ENCODE assay signal across 20 mouse cellular contexts in genomic region chr2:125420604-125421003, GRCm38 (mm10).
DNase-seq lines count a peak whose midpoint lies in the region; ATAC-seq and TF ChIP-seq lines count a peak whose summit lies in the region.
"Had no signal": no experiment of that assay in that cellular context is flagged by ENCODE, and none has a peak within 500 bp of the region (broad histone marks: within the 10 kb centered on the region; RNA-seq: fewer than 3 reads in every experiment).

No protein-coding gene starts in this region.

- DNase-seq in heart, postnatal 10 days = no peak
- DNase-seq in lung, postnatal 14 days = no peak
- no peak for DNase-seq in stomach, postnatal 0 days (ENCODE audit: low spot score)
- DNase-seq in layer of hippocampus, adult 11-12 months (ENCODE audit: low spot score) = no peak
- DNase-seq: cerebellum, adult 2 months; cerebellum, postnatal 36 days; gastrocnemius, postnatal 14 days; heart, adult 2 months; kidney, postnatal 4 days; right cerebral cortex, postnatal 14 days; spleen, adult 18-20 months had no signal

- TF ChIP-seq CTCF in stomach, postnatal 0 days (IDR thresholded peaks at IDR 0.05; ENCODE audit: low read depth) = no peak

- peaks cover 5% of the 10 kb centered on the region for H3K4me1 ChIP-seq in heart, embryonic 15.5 days (replicated peaks)
- peaks cover 30% of the 10 kb centered on the region for H3K4me1 ChIP-seq in lung, embryonic 16.5 days (replicated peaks; ENCODE audit: control insufficient read depth, insufficient read depth, low read length)
- 0 out of 2 replicates have a peak, but pooled peaks cover 2% of the 10 kb centered on the region for H3K4me1 ChIP-seq in intestine, embryonic 15.5 days (replicated peaks)
- no peaks in the 10 kb centered on the region; the same call in 1 of the 2 replicates for H3K4me1 ChIP-seq in stomach, postnatal 0 days (replicated peaks; ENCODE audit: control insufficient read depth, insufficient read depth)
- H3K4me1 ChIP-seq: hindbrain, embryonic 13.5 days; kidney, embryonic 15.5 days had no signal

- ATAC-seq in heart, embryonic 15.5 days (replicated peaks; ENCODE audit: insufficient number of reproducible peaks, insufficient read depth, low FRiP score, low read depth) = 0 out of 2 replicates have a peak, but pooled peaks have one; percentile 14
- ATAC-seq in lung, embryonic 16.5 days (ENCODE audit: low read depth) = peak; percentile 51
- ATAC-seq in intestine, embryonic 15.5 days = peak; percentile 82
- peak; percentile 40; the same call in 1 of the 2 replicates for ATAC-seq in stomach, postnatal 0 days (ENCODE audit: low FRiP score, low TSS enrichment)
- ATAC-seq: inflammation-experienced regulatory T-cells, adult 6 months; midbrain, embryonic 16.5 days had no signal

- H3K9ac ChIP-seq in heart, embryonic 15.5 days = no peak overlapping the region
- H3K9ac ChIP-seq in lung, embryonic 16.5 days (ENCODE audit: low read length) = no peak overlapping the region
- no peak overlapping the region for H3K9ac ChIP-seq in intestine, embryonic 15.5 days
- H3K9ac ChIP-seq in stomach, postnatal 0 days (ENCODE audit: low read length) = no peak overlapping the region
- H3K9ac ChIP-seq: hindbrain, embryonic 13.5 days; kidney, embryonic 15.5 days; limb, embryonic 12.5 days had no signal

- intact Hi-C loops in heart, postnatal 10 days (cut with DNase I) = no loop called here

- H3K4me2 ChIP-seq in heart, embryonic 15.5 days = no peak overlapping the region
- no peak overlapping the region for H3K4me2 ChIP-seq in lung, embryonic 16.5 days (ENCODE audit: low read depth, low read length)
- H3K4me2 ChIP-seq in intestine, embryonic 15.5 days (replicated peaks) = no peak overlapping the region
- H3K4me2 ChIP-seq in stomach, postnatal 0 days (replicated peaks; ENCODE audit: low read depth) = no peak overlapping the region
- H3K4me2 ChIP-seq: hindbrain, embryonic 13.5 days; kidney, embryonic 15.5 days; limb, embryonic 12.5 days had no signal

- no peaks in the 10 kb centered on the region for H3K9me3 ChIP-seq in heart, embryonic 15.5 days (replicated peaks)
- no peaks in the 10 kb centered on the region for H3K9me3 ChIP-seq in lung, embryonic 16.5 days (ENCODE audit: control insufficient read depth, low read length)
- no peaks in the 10 kb centered on the region for H3K9me3 ChIP-seq in intestine, embryonic 15.5 days
- H3K9me3 ChIP-seq in stomach, postnatal 0 days (ENCODE audit: control insufficient read depth, low read length) = no peaks in the 10 kb centered on the region
- H3K9me3 ChIP-seq: hindbrain, embryonic 13.5 days; kidney, embryonic 15.5 days; limb, embryonic 12.5 days had no signal

- H3K36me3 ChIP-seq in heart, embryonic 15.5 days = no peaks in the 10 kb centered on the region
- H3K36me3 ChIP-seq in lung, embryonic 16.5 days (ENCODE audit: control insufficient read depth, insufficient read depth, low read length) = no peaks in the 10 kb centered on the region
- no peaks in the 10 kb centered on the region for H3K36me3 ChIP-seq in intestine, embryonic 15.5 days
- H3K36me3 ChIP-seq in stomach, postnatal 0 days (ENCODE audit: control insufficient read depth, insufficient read depth, low read length) = no peaks in the 10 kb centered on the region
- H3K36me3 ChIP-seq: hindbrain, embryonic 13.5 days; kidney, embryonic 15.5 days; limb, embryonic 12.5 days had no signal

- no peak overlapping the region for H3K27ac ChIP-seq in heart, embryonic 15.5 days
- no peak overlapping the region for H3K27ac ChIP-seq in lung, embryonic 16.5 days (ENCODE audit: low read length)
- no peak overlapping the region for H3K27ac ChIP-seq in intestine, embryonic 15.5 days
- no peak overlapping the region; the same call in 1 of the 2 replicates for H3K27ac ChIP-seq in stomach, postnatal 0 days (replicated peaks)
- H3K27ac ChIP-seq: heart, adult 2 months; hindbrain, embryonic 13.5 days; kidney, embryonic 15.5 days had no signal

- H3K4me3 ChIP-seq in heart, embryonic 15.5 days = no peak overlapping the region
- H3K4me3 ChIP-seq in lung, embryonic 16.5 days (ENCODE audit: low read length) = no peak overlapping the region
- no peak overlapping the region for H3K4me3 ChIP-seq in intestine, embryonic 15.5 days (replicated peaks)
- H3K4me3 ChIP-seq in stomach, postnatal 0 days (ENCODE audit: low read depth, low read length) = no peak overlapping the region
- H3K4me3 ChIP-seq: erythroblast, embryonic 14.5 days; heart, adult 2 months; hindbrain, embryonic 13.5 days; kidney, embryonic 15.5 days; limb, embryonic 12.5 days had no signal

- no peak for TF ChIP-seq EP300 in stomach, postnatal 0 days (optimal IDR thresholded peaks at IDR 0.05)

- no peaks in the 10 kb centered on the region for H3K27me3 ChIP-seq in heart, embryonic 15.5 days
- no peaks in the 10 kb centered on the region for H3K27me3 ChIP-seq in lung, embryonic 16.5 days (ENCODE audit: control insufficient read depth, insufficient read depth, low read depth, low read length)
- no peaks in the 10 kb centered on the region for H3K27me3 ChIP-seq in intestine, embryonic 15.5 days (replicated peaks)
- no peaks in the 10 kb centered on the region for H3K27me3 ChIP-seq in stomach, postnatal 0 days (ENCODE audit: control insufficient read depth, insufficient read depth, low read length)
- H3K27me3 ChIP-seq: hindbrain, embryonic 13.5 days; kidney, embryonic 15.5 days; limb, embryonic 12.5 days had no signal

- 55% methylated on average over 9 of the region's 9 CpGs for WGBS in heart, embryonic 15.5 days
- WGBS in lung, embryonic 16.5 days = 36% methylated on average over 9 of the region's 9 CpGs
- 40% methylated on average over 9 of the region's 9 CpGs for WGBS in intestine, embryonic 15.5 days
- 48% methylated on average over 9 of the region's 9 CpGs for WGBS in stomach, postnatal 0 days

Comparison
In these comparisons a context has a peak if more than half of its experiments do, and no peak if none do; other contexts are left out.
1. ATAC-seq: peak in every context shown above with its lines; median percentile 82 in intestine, embryonic 15.5 days; 51 in lung, embryonic 16.5 days; 40 in stomach, postnatal 0 days; 14 in heart, embryonic 15.5 days.